Mouse (Mus musculus): ENCODE measurements around the gene Nlgn2.
A peak's percentile ranks its signal among the peaks of the same experiment; 100 is the strongest.

Gene Nlgn2

DNA sequence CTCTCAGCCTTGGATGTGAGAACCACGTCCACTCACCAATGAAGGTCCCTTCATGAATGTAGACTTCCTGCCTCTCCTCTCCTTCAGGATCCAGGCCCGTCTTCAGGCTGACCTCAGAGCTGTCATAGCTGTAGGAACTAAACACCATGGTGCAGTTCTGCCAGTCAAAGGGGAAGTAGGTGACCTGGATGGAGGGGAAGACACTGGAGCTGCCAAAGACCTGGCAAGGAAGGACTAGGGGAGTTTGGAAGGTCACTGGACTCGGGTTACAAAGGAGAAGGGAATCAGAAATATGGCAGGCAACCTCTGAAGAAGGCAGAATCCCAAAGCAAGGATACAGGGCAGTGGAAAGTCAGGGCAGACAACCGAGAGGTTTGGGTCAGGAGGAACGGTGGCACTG is 44.2 kb downstream of the Nlgn2 start:
- no peak for DNase-seq

DNA sequence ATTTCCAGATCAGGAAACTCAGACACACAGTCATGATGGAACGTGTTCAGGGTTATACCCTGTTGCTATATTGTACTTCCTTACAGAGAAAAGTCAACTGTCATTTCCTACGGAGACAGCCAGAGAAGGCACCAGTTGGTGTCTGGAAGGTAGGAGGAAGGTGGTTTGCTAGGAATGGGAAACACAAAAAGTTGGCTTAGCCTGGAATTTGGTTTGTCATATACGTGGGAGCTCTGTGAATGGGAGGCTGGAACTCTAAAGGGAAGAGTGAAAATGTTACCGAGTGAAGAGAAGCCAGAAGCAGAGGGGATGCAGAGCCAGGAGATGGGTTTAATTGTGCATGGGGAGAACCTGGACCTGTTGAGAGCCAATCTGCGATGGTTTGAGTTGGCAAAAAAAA is 46.2 kb downstream of the Nlgn2 start:
- no peak for DNase-seq

DNA sequence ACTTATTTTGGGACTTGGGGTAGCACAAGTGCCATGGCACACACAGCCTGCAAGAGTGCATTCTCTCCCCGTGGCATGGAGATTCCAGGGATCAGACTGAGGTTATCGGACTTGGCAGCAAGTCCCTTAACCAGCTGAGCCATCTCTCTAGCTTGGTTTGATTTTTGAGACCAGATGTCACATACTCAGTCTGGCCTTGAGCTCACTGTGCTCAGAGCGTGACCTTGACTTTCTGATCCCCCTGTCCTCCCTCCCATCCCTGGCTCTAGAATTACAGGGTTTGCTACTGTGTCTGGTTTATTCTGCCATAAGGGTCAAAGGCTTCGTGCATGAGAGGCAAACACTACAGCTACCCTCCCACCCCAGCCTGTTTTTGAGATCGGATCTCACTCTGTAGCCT is 48.2 kb downstream of the Nlgn2 start:
- DNase-seq: no peak

DNA sequence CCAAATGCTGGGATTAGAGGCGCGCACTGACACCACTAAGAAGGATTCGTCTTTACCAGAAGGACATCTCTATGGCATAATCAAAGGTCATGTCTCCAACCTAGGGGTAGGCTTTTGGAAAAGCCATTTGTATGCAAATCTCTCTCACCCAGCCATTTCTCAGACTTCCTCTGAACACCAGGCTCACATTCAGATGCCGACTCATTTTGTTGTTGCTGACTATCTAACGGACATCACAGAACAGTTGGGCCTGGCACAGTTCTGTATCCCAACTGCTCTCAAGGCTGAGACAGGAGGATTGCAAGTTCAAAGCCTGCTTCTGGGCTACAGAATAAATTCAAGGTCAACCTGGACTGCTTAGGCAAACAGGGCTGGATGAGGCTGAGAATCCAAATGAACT is 50.3 kb downstream of the Nlgn2 start:
- DNase-seq: no peak

DNA sequence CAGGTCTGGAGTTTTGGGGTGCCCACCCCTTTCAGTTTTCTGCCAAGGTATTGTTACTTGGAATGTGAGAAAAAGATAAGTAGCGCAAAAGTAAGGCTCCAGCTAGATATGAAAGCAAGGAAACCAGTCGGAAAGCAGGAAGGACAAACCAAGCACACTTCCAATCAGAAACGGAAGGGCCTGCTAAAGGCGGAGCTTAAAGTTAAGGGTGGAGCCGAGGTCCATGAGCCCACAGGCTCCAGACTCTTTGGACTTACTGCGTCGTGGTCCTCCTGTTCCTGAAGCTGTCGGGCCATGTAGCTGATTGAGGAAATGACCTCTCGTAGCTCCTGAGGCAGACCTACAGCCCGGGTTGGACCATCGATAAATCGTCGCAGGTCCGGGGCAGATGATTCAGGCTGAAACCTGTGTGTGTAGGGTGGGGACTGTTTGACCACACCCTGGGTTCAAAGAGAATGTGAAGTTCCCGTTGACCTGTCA is 52.8 kb downstream of the Nlgn2 start:
- DNase-seq: peak; percentile 47

DNA sequence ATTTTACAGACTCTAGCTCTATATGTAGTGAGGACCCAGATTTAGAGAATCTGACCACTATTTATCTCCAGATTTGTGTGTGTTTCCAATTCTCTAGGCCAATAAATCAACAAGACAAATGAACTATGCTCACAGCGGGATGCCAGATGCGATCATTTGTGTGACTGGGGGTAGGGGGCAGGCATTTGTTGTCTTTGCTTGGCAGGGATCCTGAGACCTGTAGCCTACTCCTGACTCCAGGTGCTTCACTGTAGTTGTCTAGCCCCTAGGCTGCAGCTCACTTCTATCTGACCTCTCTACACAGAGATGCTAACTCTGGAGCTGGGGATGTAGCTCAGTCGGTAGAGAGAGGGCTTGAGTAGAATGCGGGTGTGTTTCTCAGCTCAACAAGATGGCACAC is 55.8 kb downstream of the Nlgn2 start:
- no peak for DNase-seq

DNA sequence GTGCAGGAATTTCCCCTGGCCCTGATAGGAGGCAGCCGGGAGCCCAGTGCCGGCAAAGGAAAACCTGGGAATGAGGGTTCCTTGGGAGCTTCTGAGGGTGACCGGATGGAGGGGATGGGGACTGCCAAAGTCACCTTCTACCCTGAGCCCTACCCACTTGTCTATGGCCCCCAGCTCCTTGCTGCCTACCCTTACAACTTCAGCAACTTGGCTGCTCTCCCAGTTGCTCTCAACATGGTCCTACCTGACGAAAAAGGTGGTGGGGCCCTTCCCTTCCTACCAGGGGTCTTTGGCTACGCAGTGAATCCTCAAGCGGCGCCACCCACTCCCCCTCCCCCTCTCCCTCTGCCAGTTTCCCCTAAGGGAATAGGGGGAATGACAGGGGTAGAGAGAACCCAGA is 58.6 kb downstream of the Nlgn2 start:
- no peak for DNase-seq

DNA sequence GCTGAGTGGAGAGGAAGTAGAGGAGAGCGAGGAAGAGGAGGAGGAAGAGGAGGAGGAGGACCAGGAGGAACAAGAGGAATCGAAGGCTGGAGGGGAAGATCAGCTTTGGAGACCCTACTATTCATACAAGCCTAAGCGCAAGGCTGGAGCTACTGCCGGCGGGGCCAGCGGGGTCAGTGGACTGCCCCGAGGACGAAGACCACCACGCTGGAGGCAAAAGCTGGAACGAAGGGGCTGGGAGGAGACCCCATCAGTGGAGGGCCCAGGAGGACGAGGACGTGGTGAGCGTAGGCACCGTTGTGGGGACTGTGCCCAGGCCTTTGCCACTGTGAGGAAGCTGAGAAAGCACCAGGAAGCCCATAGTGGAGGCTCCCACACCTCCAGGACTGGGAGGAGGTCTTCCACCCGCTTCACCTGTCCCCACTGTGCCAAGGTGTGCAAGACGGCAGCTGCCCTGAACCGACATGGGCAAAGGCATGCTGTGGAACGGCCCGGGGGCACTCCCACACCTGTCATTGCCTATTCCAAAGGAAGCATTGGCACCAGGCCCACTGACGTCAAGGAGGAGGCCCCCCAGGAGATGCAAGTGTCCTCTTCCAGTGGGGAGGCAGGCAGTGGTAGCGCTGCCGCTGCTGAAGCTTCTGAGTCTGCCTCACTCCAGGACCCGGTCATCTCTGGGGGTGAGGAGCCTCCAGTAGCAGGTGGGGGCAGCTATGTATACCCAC is 59.2 kb downstream of the Nlgn2 start:
- DNase-seq: peak; percentile 65

DNA sequence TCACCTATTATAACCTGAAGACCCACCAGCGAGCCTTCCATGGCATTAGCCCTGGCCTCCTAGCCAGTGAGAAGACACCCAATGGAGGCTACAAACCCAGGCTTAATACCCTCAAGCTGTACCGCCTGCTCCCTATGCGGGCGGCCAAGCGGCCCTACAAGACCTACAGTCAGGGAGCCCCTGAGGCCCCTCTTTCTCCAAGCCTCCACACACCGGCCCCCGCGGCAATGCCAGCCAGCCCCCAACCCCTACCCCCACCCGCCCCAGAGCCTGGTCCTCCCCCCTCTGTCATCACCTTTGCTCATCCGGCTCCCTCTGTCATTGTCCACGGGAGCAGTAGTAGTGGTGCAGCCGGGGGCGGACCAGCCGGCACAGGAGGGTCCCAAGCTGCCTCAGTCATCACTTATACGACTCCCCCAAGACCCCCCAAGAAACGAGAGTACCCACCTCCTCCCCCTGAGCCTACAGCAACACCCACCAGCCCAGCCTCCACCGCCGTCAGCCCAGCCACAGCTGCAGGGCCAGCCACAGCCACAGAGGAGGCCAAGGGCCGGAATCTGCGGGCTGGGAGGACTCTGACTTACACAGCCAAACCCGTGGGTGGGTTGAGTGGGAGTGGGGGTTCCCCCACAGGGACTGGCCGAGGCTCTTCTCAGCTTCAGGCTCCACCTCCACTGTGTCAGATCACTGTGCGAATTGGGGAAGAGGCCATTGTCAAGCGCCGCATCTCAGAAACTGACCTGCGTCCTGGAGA is 59.9 kb downstream of the Nlgn2 start:
- peak; percentile 63 for DNase-seq

DNA sequence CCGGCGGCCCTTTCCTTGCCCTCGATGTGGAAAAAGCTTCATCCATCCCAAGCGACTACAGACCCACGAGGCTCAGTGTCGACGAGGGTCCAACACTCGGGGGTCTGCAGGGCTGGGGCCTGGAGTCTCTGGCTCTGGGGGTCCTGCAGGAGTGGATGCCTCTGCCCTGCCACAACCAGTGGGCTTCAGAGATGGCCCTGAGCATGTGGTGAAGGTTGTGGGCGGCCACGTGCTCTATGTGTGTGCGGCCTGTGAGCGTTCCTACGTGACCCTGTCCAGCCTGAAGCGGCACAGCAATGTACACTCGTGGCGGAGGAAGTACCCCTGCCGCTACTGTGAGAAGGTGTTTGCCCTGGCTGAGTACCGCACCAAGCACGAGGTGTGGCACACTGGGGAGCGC is 61.1 kb downstream of the Nlgn2 start:
- no peak for DNase-seq

DNA sequence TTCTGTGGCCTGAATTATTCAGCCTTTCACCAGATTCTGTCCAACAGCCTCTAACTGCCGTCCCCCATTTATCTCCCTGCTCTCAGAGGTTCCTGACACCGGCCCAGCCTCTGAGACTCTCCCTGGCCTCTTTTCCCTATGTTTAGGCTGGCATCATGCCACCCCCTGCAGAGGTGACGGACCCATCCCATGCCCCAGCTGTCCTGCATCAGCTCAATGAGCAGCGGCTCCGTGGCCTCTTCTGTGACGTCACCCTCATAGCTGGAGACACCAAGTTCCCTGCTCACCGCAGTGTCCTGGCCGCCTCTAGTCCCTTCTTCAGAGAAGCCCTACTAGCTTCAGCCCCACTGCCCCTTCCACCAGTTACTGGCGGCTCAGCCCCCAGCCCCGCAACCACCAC is 61.9 kb downstream of the Nlgn2 start:
- DNase-seq: peak; percentile 49

DNA sequence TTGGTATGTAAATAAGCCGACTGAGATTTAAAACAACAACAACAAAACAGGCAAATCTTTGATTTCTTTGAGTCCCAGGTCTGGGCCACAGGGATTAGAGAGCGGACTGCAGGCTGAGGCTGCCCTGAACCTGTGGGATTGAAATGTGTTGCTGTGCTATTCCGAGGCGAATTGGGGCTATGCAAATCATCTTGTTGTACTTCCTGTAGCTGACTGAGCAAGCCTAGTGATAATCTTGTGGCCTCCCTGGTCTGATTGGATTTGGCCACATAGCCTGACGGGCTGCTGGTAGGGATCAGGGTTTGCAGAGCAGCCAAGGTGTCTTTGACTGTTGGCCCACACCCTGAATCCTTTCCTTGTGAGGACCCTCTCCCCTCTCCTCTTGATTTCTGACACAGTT is 62.6 kb downstream of the Nlgn2 start:
- DNase-seq: no peak

Measured in kidney, postnatal 10 days (tissue).